Mouse (Mus musculus): Measurements from ENCODE around the gene Tsga10ip.

GRCm38 (mm10) chr19:5384715-5385114, 17.6 kb downstream of the Tsga10ip start:
- TF ChIP-seq CTCF (IDR thresholded peaks at IDR 0.05; ENCODE audit: borderline replicate concordance, extremely low read depth, insufficient read depth, insufficient read length) (no peak), POLR2A (IDR thresholded peaks at IDR 0.05; ENCODE audit: borderline replicate concordance, extremely low read depth, insufficient read depth, insufficient read length, poor library complexity, severe bottlenecking) (no peak)

All from brain, embryonic 14.5 days (tissue).